10 mouse cellular contexts compared by ENCODE assay signal in genomic region chr11:94161867-94162581, GRCm38 (mm10). TPM values are rescaled to one million over a fixed set of nuclear protein-coding genes. Genes with fewer than 3 reads are reported as not detected.
DNase-seq lines count a peak whose midpoint lies in the region; ATAC-seq lines count a peak whose summit lies in the region.
"Had no signal": no experiment of that assay in that cellular context is flagged by ENCODE, and none has a peak within 500 bp of the region (broad histone marks: within the 10 kb centered on the region; RNA-seq: fewer than 3 reads in every experiment).

No protein-coding gene starts in this region.

- no peak overlapping the region for H3K9ac ChIP-seq in heart, embryonic 16.5 days (ENCODE audit: low read length)
- H3K9ac ChIP-seq in intestine, embryonic 14.5 days (ENCODE audit: low read length), result no peak overlapping the region
- no peak overlapping the region for H3K9ac ChIP-seq in midbrain, embryonic 12.5 days (replicated peaks)
- H3K9ac ChIP-seq: liver, embryonic 14.5 days had no signal

- 0 out of 2 replicates have a peak overlapping the region, but pooled peaks have one; percentile 81 for H3K27ac ChIP-seq in heart, embryonic 16.5 days (ENCODE audit: low read length)
- H3K27ac ChIP-seq in embryonic facial prominence, embryonic 10.5 days (replicated peaks), result peak overlapping the region; percentile 88
- H3K27ac ChIP-seq in intestine, embryonic 14.5 days (ENCODE audit: low read depth), result peak overlapping the region; percentile 78; the same call in 1 of the 2 replicates
- peak overlapping the region; percentile 100 for H3K27ac ChIP-seq in midbrain, embryonic 12.5 days (replicated peaks)
- H3K27ac ChIP-seq: liver, embryonic 14.5 days had no signal

- intact Hi-C loops in heart, postnatal 25 days (cut with DNase I), result loop anchor here (2.0 kb wide), 1 partner anchor 49 kb away; the partner anchor contains the start of gene Tob1

- H3K4me3 ChIP-seq in heart, embryonic 16.5 days (ENCODE audit: low read length), result no peak overlapping the region
- no peak overlapping the region for H3K4me3 ChIP-seq in embryonic facial prominence, embryonic 10.5 days
- no peak overlapping the region for H3K4me3 ChIP-seq in intestine, embryonic 14.5 days (ENCODE audit: low read depth, low read length)
- no peak overlapping the region for H3K4me3 ChIP-seq in midbrain, embryonic 12.5 days

- no peak for DNase-seq in heart, postnatal 25 days (ENCODE audit: low spot score)
- no peak for DNase-seq in embryonic facial prominence, embryonic 10.5 days (ENCODE audit: low spot score)
- no peak for DNase-seq in intestine, embryonic 14.5 days (ENCODE audit: low spot score)
- DNase-seq in left cerebral cortex, adult 9 months (ENCODE audit: low spot score in 2 of 2), result no peak
- DNase-seq in left cerebral cortex, adult 18-20 months (ENCODE audit: low spot score in 2 of 2), result no peak

- no peaks in the 10 kb centered on the region for H3K36me3 ChIP-seq in heart, embryonic 16.5 days (ENCODE audit: control insufficient read depth, insufficient read depth)
- no peaks in the 10 kb centered on the region for H3K36me3 ChIP-seq in embryonic facial prominence, embryonic 10.5 days (replicated peaks)
- H3K36me3 ChIP-seq in intestine, embryonic 14.5 days (ENCODE audit: control insufficient read depth, insufficient read depth, low read length), result no peaks in the 10 kb centered on the region
- H3K36me3 ChIP-seq in midbrain, embryonic 12.5 days, result no peaks in the 10 kb centered on the region
- H3K36me3 ChIP-seq: G1E had no signal

- H3K9me3 ChIP-seq in heart, embryonic 16.5 days (replicated peaks; ENCODE audit: control insufficient read depth, low read length), result no peaks in the 10 kb centered on the region
- H3K9me3 ChIP-seq in embryonic facial prominence, embryonic 10.5 days, result no peaks in the 10 kb centered on the region
- no peaks in the 10 kb centered on the region for H3K9me3 ChIP-seq in intestine, embryonic 14.5 days (ENCODE audit: control insufficient read depth, low read length)
- no peaks in the 10 kb centered on the region for H3K9me3 ChIP-seq in midbrain, embryonic 12.5 days
- H3K9me3 ChIP-seq: G1E had no signal

- WGBS in heart, embryonic 16.5 days, result 82% methylated on average over 11 of the region's 11 CpGs
- 86% methylated on average over 11 of the region's 11 CpGs for WGBS in embryonic facial prominence, embryonic 10.5 days
- 85% methylated on average over 11 of the region's 11 CpGs for WGBS in intestine, embryonic 14.5 days
- WGBS in midbrain, embryonic 12.5 days, result 89% methylated on average over 11 of the region's 11 CpGs

- H3K4me2 ChIP-seq in heart, embryonic 16.5 days (ENCODE audit: low read depth, low read length), result no peak overlapping the region
- no peak overlapping the region for H3K4me2 ChIP-seq in intestine, embryonic 14.5 days (ENCODE audit: low read length)
- H3K4me2 ChIP-seq in midbrain, embryonic 12.5 days (replicated peaks), result no peak overlapping the region

- no peak for ATAC-seq in heart, embryonic 16.5 days (replicated peaks; ENCODE audit: extremely low read depth, insufficient read depth, low FRiP score)
- no peak for ATAC-seq in intestine, embryonic 14.5 days (replicated peaks; ENCODE audit: low FRiP score, low TSS enrichment, low read depth)
- ATAC-seq in midbrain, embryonic 12.5 days (ENCODE audit: low FRiP score, low read depth), result no peak
- no peak for ATAC-seq in monocyte, adult 5-6 weeks (replicated peaks; ENCODE audit: insufficient number of reproducible peaks, low FRiP score, low TSS enrichment, poor library complexity, severe bottlenecking)

- no peaks in the 10 kb centered on the region for H3K27me3 ChIP-seq in heart, embryonic 16.5 days (ENCODE audit: control insufficient read depth, insufficient read depth, low read length)
- H3K27me3 ChIP-seq in embryonic facial prominence, embryonic 10.5 days (replicated peaks; ENCODE audit: low read depth, poor library complexity, severe bottlenecking), result peaks cover 28% of the 10 kb centered on the region
- no peaks in the 10 kb centered on the region for H3K27me3 ChIP-seq in intestine, embryonic 14.5 days (replicated peaks; ENCODE audit: control insufficient read depth, insufficient read depth, low read length)
- H3K27me3 ChIP-seq in midbrain, embryonic 12.5 days, result peaks cover 4% of the 10 kb centered on the region; the same call in 1 of the 2 replicates

- H3K4me1 ChIP-seq in heart, embryonic 16.5 days (ENCODE audit: control insufficient read depth, insufficient read depth, low read length), result peaks cover 30% of the 10 kb centered on the region
- H3K4me1 ChIP-seq in embryonic facial prominence, embryonic 10.5 days, result peaks cover 45% of the 10 kb centered on the region
- peaks cover 20% of the 10 kb centered on the region for H3K4me1 ChIP-seq in intestine, embryonic 14.5 days (replicated peaks; ENCODE audit: control insufficient read depth, insufficient read depth, low read length)
- peaks cover 51% of the 10 kb centered on the region for H3K4me1 ChIP-seq in midbrain, embryonic 12.5 days

RNA-seq across cellular contexts. Expression of gene Tob1, which starts 49.2 kb away (rescaled TPM):
- polyA plus RNA-seq in heart, embryonic 16.5 days (2015; fragmentation: Nextera tagmentation; extraction: Ambion mirVana), result 35.7 and 41.2 TPM in 2 replicates
- total RNA-seq in heart, postnatal 25 days (2021), result 10 to 100 TPM; 57.2 to 60.6 TPM
- 18.4 and 22.1 TPM in 2 replicates for polyA plus RNA-seq in embryonic facial prominence, embryonic 10.5 days (2016; fragmentation: Nextera tagmentation; extraction: Ambion mirVana)
- polyA plus RNA-seq in intestine, embryonic 14.5 days (2014; fragmentation: Nextera tagmentation; extraction: Ambion mirVana), result 16.7 and 24.1 TPM in 2 replicates
- polyA plus RNA-seq in midbrain, embryonic 12.5 days (2016; fragmentation: Nextera tagmentation; extraction: Ambion mirVana), result 36.7 and 38.3 TPM in 2 replicates
- 13.1 to 21.2 TPM (median 16.5 TPM) in 3 replicates for total RNA-seq in monocyte, adult 5-6 weeks (2017)
- 10 to 100 TPM; 40.6 to 42.1 TPM for total RNA-seq in left cerebral cortex, adult 18-20 months (2021)
